Mouse (Mus musculus) liver, embryonic 14.5 days (tissue): ENCODE measurements around the gene Lrmda.

Source experiments
- CTCF ChIP-seq: IDR thresholded peaks from 2 replicates; pipeline ENCODE4 v1.5.1; 2016; ENCODE audit warnings: antibody characterized with exemption, low read depth, control low read depth
- EP300 ChIP-seq: IDR thresholded peaks from 2 replicates; pipeline ENCODE4 v1.6.1; 2016; ENCODE audit warnings: antibody characterized with exemption, low read depth

- TF ChIP-seq CTCF, result no peak
- TF ChIP-seq EP300, result no peak
Observed at GRCm38 (mm10) chr14:22004943-22005342, 14.6 kb upstream of the Lrmda start.
